ENCODE assay signal across 25 mouse cellular contexts in genomic region chr6:131339309-131339708, GRCm38 (mm10). TPM values are rescaled to one million over a fixed set of nuclear protein-coding genes. Genes with fewer than 3 reads are reported as not detected.
DNase-seq lines count a peak whose midpoint lies in the region; ATAC-seq and TF ChIP-seq lines count a peak whose summit lies in the region.
"Had no signal": no experiment of that assay in that cellular context is flagged by ENCODE, and none has a peak within 500 bp of the region (broad histone marks: within the 10 kb centered on the region; RNA-seq: fewer than 3 reads in every experiment).

No protein-coding gene starts in this region.

- TF ChIP-seq POLR2A in myocyte (IDR thresholded peaks at IDR 0.05; ENCODE audit: insufficient read length, low read depth) = no peak

- H3K4me1 ChIP-seq in intestine, embryonic 16.5 days (ENCODE audit: control insufficient read depth, insufficient read depth, low read length) = 0 out of 2 replicates have a peak, but pooled peaks cover 3% of the 10 kb centered on the region
- H3K4me1 ChIP-seq in stomach, postnatal 0 days (replicated peaks; ENCODE audit: control insufficient read depth, insufficient read depth) = no peaks in the 10 kb centered on the region
- H3K4me1 ChIP-seq in heart, embryonic 11.5 days (ENCODE audit: control insufficient read depth, insufficient read depth, low read length) = no peaks in the 10 kb centered on the region
- H3K4me1 ChIP-seq: embryonic facial prominence, embryonic 10.5 days; embryonic facial prominence, embryonic 13.5 days; heart, embryonic 10.5 days; hindbrain, embryonic 12.5 days; hindbrain, embryonic 15.5 days had no signal

- H3ac ChIP-seq in myocyte (ENCODE audit: control insufficient read depth, insufficient read length) = no peak overlapping the region

- H3K27me3 ChIP-seq in intestine, embryonic 16.5 days (replicated peaks; ENCODE audit: control insufficient read depth, insufficient read depth, low read length) = no peaks in the 10 kb centered on the region
- H3K27me3 ChIP-seq in myocyte (ENCODE audit: control insufficient read depth, insufficient read depth, insufficient read length) = no peaks in the 10 kb centered on the region
- H3K27me3 ChIP-seq in stomach, postnatal 0 days (ENCODE audit: control insufficient read depth, insufficient read depth, low read length) = no peaks in the 10 kb centered on the region
- H3K27me3 ChIP-seq in heart, embryonic 11.5 days (ENCODE audit: control insufficient read depth, insufficient read depth, low read length) = no peaks in the 10 kb centered on the region
- H3K27me3 ChIP-seq: embryonic facial prominence, embryonic 13.5 days; hindbrain, embryonic 12.5 days; hindbrain, embryonic 15.5 days had no signal

- no peak for TF ChIP-seq CTCF in stomach, postnatal 0 days (IDR thresholded peaks at IDR 0.05; ENCODE audit: low read depth)

- no peaks in the 10 kb centered on the region for H3K79me2 ChIP-seq in myocyte (ENCODE audit: control insufficient read depth, insufficient read depth)

- ATAC-seq in intestine, embryonic 16.5 days = peak; percentile 97
- ATAC-seq in stomach, postnatal 0 days (ENCODE audit: low FRiP score, low TSS enrichment) = peak; percentile 77
- no peak for ATAC-seq in heart, embryonic 11.5 days (replicated peaks; ENCODE audit: insufficient number of reproducible peaks, low FRiP score, low TSS enrichment)
- ATAC-seq: activated CD4-positive, CD25-positive, alpha-beta regulatory T cell, adult 4 months; CD4-positive, CD25-positive, alpha-beta regulatory T cell, adult 4 months; forebrain, embryonic 14.5 days; forebrain, postnatal 0 days had no signal

- DNase-seq in NIH3T3 (ENCODE audit: low read depth) = peak; percentile 24
- peak; percentile 42 for DNase-seq in stomach, postnatal 0 days (ENCODE audit: low spot score)
- no peak for DNase-seq in frontal cortex, adult 2 months (ENCODE audit: extremely low spot score in 1 of 2, low spot score in 1 of 2)
- no peak for DNase-seq in kidney, postnatal 25 days
- DNase-seq: adrenal gland, adult 8-10 months; adrenal gland, postnatal 25 days; cerebellum, adult 11-12 months; cerebellum, adult 8-10 months; cerebellum, postnatal 10 days; cerebellum, postnatal 36 days; embryo, embryonic 11 days; forebrain, postnatal 0 days; gastrocnemius, postnatal 25 days; heart, adult 2 months had no signal

- no peak overlapping the region for H3K4me3 ChIP-seq in intestine, embryonic 16.5 days (ENCODE audit: low read length)
- H3K4me3 ChIP-seq in myocyte = no peak overlapping the region
- no peak overlapping the region for H3K4me3 ChIP-seq in stomach, postnatal 0 days (ENCODE audit: low read depth, low read length)
- H3K4me3 ChIP-seq in heart, embryonic 11.5 days (ENCODE audit: low read depth, low read length) = no peak overlapping the region
- H3K4me3 ChIP-seq: embryonic facial prominence, embryonic 10.5 days; embryonic facial prominence, embryonic 13.5 days; heart, adult 2 months; heart, embryonic 10.5 days; hindbrain, embryonic 12.5 days; hindbrain, embryonic 15.5 days had no signal

- no peak overlapping the region for H3K4me2 ChIP-seq in intestine, embryonic 16.5 days (ENCODE audit: low read depth, low read length)
- H3K4me2 ChIP-seq in myocyte (ENCODE audit: low read depth) = peak overlapping the region; percentile 42
- no peak overlapping the region for H3K4me2 ChIP-seq in stomach, postnatal 0 days (replicated peaks; ENCODE audit: low read depth)
- H3K4me2 ChIP-seq in heart, embryonic 11.5 days = no peak overlapping the region
- H3K4me2 ChIP-seq: embryonic facial prominence, embryonic 13.5 days; hindbrain, embryonic 12.5 days; hindbrain, embryonic 15.5 days had no signal

- no peaks in the 10 kb centered on the region for H3K36me3 ChIP-seq in intestine, embryonic 16.5 days (ENCODE audit: control insufficient read depth, insufficient read depth, low read length)
- no peaks in the 10 kb centered on the region for H3K36me3 ChIP-seq in myocyte (ENCODE audit: control insufficient read depth, insufficient read depth)
- no peaks in the 10 kb centered on the region for H3K36me3 ChIP-seq in stomach, postnatal 0 days (ENCODE audit: control insufficient read depth, insufficient read depth, low read length)
- no peaks in the 10 kb centered on the region for H3K36me3 ChIP-seq in heart, embryonic 11.5 days (ENCODE audit: control insufficient read depth, insufficient read depth, low read length)
- H3K36me3 ChIP-seq: embryonic facial prominence, embryonic 10.5 days; embryonic facial prominence, embryonic 13.5 days; heart, embryonic 10.5 days; hindbrain, embryonic 12.5 days; hindbrain, embryonic 15.5 days had no signal

- 87% methylated on average over 3 of the region's 3 CpGs for WGBS in intestine, embryonic 16.5 days
- WGBS in stomach, postnatal 0 days = 65% methylated on average over 3 of the region's 3 CpGs
- WGBS in heart, embryonic 11.5 days (ENCODE audit: insufficient replicate concordance) = 78% methylated on average over 3 of the region's 3 CpGs

- H3K27ac ChIP-seq in intestine, embryonic 16.5 days (ENCODE audit: low read length) = no peak overlapping the region
- H3K27ac ChIP-seq in stomach, postnatal 0 days (replicated peaks) = no peak overlapping the region
- H3K27ac ChIP-seq in heart, embryonic 11.5 days (ENCODE audit: low read depth, low read length) = no peak overlapping the region
- H3K27ac ChIP-seq: embryonic facial prominence, embryonic 10.5 days; embryonic facial prominence, embryonic 13.5 days; heart, adult 2 months; heart, embryonic 10.5 days; hindbrain, embryonic 12.5 days; hindbrain, embryonic 15.5 days had no signal

- no peak for TF ChIP-seq EP300 in stomach, postnatal 0 days (optimal IDR thresholded peaks at IDR 0.05)

- H3K9ac ChIP-seq in intestine, embryonic 16.5 days (ENCODE audit: low read depth, low read length) = no peak overlapping the region
- H3K9ac ChIP-seq in stomach, postnatal 0 days (ENCODE audit: low read length) = no peak overlapping the region
- H3K9ac ChIP-seq in heart, embryonic 11.5 days (ENCODE audit: low read depth, low read length) = no peak overlapping the region
- H3K9ac ChIP-seq: embryonic facial prominence, embryonic 13.5 days; forebrain, postnatal 0 days; hindbrain, embryonic 12.5 days; hindbrain, embryonic 15.5 days had no signal

- H3K9me3 ChIP-seq in intestine, embryonic 16.5 days (ENCODE audit: control insufficient read depth, low read length) = no peaks in the 10 kb centered on the region
- H3K9me3 ChIP-seq in stomach, postnatal 0 days (ENCODE audit: control insufficient read depth, low read length) = no peaks in the 10 kb centered on the region
- H3K9me3 ChIP-seq in heart, embryonic 11.5 days (replicated peaks; ENCODE audit: control insufficient read depth, low read length) = no peaks in the 10 kb centered on the region
- H3K9me3 ChIP-seq: embryonic facial prominence, embryonic 10.5 days; embryonic facial prominence, embryonic 13.5 days; heart, embryonic 10.5 days; hindbrain, embryonic 12.5 days; hindbrain, embryonic 15.5 days had no signal

TF ChIP-seq in myocyte, 11 proteins besides CTCF, POLR2A, EP300 and RAD21:
- no peak for TF ChIP-seq SRF (IDR thresholded peaks at IDR 0.05; ENCODE audit: control insufficient read depth, insufficient read length, low read depth)
- no peak for TF ChIP-seq MYOG (IDR thresholded peaks at IDR 0.05; ENCODE audit: control insufficient read depth in 1 of 3, insufficient read depth in 1 of 3, insufficient read length in 2 of 3, low read depth in 2 of 3)
TF ChIP-seq in myocyte: peak in this region for 0.

RNA-seq across cellular contexts. Expression of gene Styk1, which starts 14.1 kb away (rescaled TPM):
- 15.2 and 16.5 TPM in 2 replicates for polyA plus RNA-seq in intestine, embryonic 16.5 days (2015; fragmentation: Nextera tagmentation; extraction: Ambion mirVana)
- 0.06 TPM for polyA plus RNA-seq in myocyte (2012; fragmentation: generic; extraction: Trizol)
- polyA plus RNA-seq in stomach, postnatal 0 days (2015; fragmentation: Nextera tagmentation; extraction: Ambion mirVana) = 15.8 and 16.4 TPM in 2 replicates
- 0.44 TPM in 2 replicates for polyA plus RNA-seq in frontal cortex, adult 2 months (2012; rRNA removed)
- 0.73 and 0.94 TPM in 2 replicates for polyA plus RNA-seq in heart, embryonic 11.5 days (2014; fragmentation: Nextera tagmentation; extraction: Ambion mirVana)
- polyA plus RNA-seq: activated CD4-positive, CD25-positive, alpha-beta regulatory T cell, adult 4 months; CD4-positive, CD25-positive, alpha-beta regulatory T cell, adult 4 months had no signal

RNA-seq across cellular contexts. Expression of gene Magohb, which starts 46.3 kb away (rescaled TPM):
- polyA plus RNA-seq in intestine, embryonic 16.5 days (2015; fragmentation: Nextera tagmentation; extraction: Ambion mirVana) = 46.1 and 48.2 TPM in 2 replicates
- polyA plus RNA-seq in myocyte (2012; fragmentation: generic; extraction: Trizol) = 22.0 TPM
- polyA plus RNA-seq in stomach, postnatal 0 days (2015; fragmentation: Nextera tagmentation; extraction: Ambion mirVana) = 44.4 and 50.8 TPM in 2 replicates
- polyA plus RNA-seq in frontal cortex, adult 2 months (2012; rRNA removed) = 12.9 and 13.5 TPM in 2 replicates
- 43.5 and 46.2 TPM in 2 replicates for polyA plus RNA-seq in heart, embryonic 11.5 days (2014; fragmentation: Nextera tagmentation; extraction: Ambion mirVana)

RNA-seq across cellular contexts. Expression of gene Ybx3, which starts 49.0 kb away (rescaled TPM):
- 31.7 and 33.8 TPM in 2 replicates for polyA plus RNA-seq in intestine, embryonic 16.5 days (2015; fragmentation: Nextera tagmentation; extraction: Ambion mirVana)
- 768 TPM for polyA plus RNA-seq in myocyte (2012; fragmentation: generic; extraction: Trizol)
- polyA plus RNA-seq in stomach, postnatal 0 days (2015; fragmentation: Nextera tagmentation; extraction: Ambion mirVana) = 67.0 and 93.9 TPM in 2 replicates
- polyA plus RNA-seq in frontal cortex, adult 2 months (2012; rRNA removed) = 70.5 and 75.2 TPM in 2 replicates
- polyA plus RNA-seq in heart, embryonic 11.5 days (2014; fragmentation: Nextera tagmentation; extraction: Ambion mirVana) = 50.8 and 58.4 TPM in 2 replicates

Comparison
In these comparisons a context has a peak if more than half of its experiments do, and no peak if none do; other contexts are left out.
1. DNase-seq: peak in NIH3T3 (single experiment) and stomach, postnatal 0 days (single experiment); none in frontal cortex, adult 2 months (0 of 2) and kidney, postnatal 25 days (0 of 2).